Mouse (Mus musculus) frontal cortex, adult 2 months (tissue): ENCODE measurements around the gene Tmem248. TPM values are rescaled to one million over a fixed set of nuclear protein-coding genes. Genes with fewer than 3 reads are reported as not detected.

Experiments used
- DNase-seq, 2 experiments: peaks; one replicate each; pipeline ENCODE4 v3.0.0; 2022; ENCODE audit warnings: low spot score in 1 of 2; ENCODE audit errors: extremely low spot score in 1 of 2
- polyA plus RNA-seq: library from polyadenylated mRNA; depleted of rRNA; stranded (reverse); fragments of >200 nt; gene quantifications from 2 replicates; pipeline ENCODE4 v1.2.3, GENCODE M21; 2012

Tmem248 gene
- polyA plus RNA-seq, 1 experiment: 31.2 TPM

DNA sequence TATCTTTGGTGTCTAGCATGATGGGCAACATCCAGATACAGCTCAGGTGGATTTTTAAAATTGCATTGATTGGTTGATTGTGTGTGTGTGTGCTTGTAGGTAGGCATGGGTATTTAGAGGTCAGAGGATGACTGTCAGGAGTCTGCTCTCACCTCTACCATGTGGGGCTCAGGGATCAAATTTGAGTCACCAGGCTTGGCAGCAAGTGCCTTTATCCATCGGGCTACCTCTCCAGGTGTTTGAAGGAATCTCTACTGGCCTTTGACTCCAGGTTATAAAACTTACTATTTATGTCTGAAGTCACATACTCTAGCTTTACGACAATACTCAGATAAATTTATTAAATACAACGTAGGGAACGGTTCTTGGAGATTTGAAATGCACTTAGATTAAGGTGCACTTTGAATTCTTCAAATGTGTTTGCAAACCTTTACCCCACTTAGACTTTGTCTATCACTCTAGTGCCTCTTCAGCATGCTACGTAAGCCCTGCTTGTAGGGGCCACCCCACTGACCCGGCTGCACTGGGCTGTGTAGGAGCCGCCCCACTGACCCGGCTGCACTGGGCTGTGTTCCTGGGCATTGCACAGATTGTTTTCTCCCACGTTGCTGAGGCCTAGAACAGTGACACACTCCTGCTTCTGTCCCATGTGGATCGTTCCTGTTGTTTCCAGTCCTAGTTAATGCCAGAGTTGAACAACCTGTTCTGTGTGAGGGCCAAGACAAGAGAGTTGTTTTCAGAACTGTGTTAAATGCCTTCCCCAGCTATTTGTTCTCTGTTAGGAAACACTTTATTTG lies 16.4 kb upstream of the Tmem248 start:
- DNase-seq: no peak

DNA sequence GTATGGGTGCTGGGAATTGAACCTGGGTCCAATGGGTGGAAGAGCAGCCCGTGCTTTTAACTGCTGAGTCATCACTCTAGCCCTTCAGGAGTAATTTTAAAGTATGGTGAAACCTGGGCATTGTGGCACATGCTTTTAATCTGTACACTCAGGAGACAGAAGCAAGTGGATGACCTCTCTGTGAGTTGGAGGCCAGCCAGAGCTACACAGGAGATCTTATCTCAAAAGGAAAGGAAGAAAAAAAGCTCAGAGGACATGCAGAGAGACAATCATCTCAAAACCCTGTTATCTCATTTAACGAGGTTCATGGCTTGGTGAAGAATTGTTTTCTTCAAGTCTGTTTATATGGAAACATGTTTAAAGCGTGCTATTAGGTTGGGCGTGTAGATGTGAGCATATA lies 12.9 kb upstream of the Tmem248 start:
- no peak for DNase-seq

DNA sequence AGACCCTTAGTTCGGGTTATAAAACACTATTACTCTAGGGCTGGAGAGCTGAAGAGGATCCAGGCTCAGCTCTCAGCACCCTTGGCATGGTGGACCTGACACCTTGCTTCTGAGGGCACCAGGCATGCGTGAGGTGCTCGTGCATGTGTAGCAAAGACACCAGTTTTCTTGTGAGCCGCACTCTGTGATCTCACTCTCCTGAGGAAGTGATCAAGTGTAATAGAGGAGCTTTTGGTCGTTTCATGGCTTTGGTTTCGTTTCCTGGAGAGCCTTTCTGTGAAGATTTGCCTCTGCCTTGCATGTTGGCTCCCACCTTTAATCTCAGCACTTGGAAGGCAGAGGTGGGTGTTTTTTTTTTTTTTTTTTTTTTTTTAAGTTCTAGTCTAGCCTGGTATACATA lies 12.3 kb upstream of the Tmem248 start:
- DNase-seq: no peak

DNA sequence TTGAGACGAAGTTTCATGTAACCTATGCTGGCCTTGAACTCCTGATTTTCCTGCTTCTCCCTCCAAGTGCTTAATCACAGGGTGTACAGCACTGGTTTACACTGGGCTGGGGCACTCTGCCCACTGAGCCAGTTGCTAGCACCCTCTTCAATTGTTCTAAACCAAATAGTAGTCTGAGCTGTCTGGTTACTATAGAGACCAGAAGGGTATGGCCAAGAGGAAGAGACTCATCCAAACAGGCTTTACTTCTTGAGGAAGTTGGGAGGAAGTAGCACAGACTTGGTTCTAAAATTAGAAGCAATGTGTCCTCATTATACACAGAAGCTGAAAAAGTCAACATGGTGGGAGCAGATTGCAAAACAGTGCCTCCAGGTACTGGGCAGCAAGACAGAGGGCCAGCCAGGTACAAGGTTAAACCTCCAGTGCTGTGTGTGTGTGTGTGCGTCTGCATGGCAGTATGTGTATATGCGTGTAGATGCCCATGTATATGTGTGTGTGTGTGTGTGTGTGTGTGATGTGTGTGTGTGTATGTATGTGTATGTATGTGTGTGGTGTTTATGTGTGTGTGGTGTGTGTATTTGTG lies 11.3 kb upstream of the Tmem248 start:
- no peak for DNase-seq

DNA sequence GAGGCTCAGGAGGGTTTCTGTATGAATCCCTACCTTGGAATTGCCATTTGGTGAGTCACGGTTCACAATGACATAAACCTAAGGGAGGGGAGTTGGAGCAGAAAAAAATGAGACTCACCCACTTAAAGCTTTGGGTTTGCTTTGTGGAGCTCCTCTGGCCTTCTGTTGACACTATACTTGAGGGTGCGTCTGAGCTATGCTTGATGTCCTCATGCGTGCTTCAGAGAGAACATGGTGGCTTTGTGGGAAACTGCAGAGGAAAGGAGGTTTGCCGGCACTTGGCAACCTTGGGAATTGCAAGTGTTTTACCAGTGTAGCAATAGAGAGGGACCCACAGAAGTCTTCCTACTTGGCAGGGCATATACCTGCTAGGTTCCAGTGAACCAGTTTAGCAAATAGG lies 9.6 kb upstream of the Tmem248 start:
- no peak for DNase-seq

DNA sequence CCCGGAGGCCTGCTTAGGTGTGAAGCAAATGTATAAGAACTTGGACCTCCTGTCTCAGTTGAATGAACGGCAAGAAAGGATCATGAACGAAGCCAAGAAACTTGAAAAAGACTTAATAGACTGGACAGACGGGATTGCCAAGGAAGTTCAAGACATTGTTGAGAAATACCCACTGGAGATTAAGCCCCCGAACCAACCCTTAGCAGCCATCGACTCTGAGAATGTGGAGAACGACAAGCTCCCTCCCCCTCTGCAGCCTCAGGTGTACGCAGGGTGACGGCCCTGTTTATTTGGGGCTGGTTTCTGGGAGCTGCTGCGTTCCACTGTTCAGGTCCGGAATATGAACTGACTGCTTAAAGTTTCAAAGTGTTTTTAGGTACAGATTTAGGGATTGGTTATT lies 3.9 kb upstream of the Tmem248 start:
- no peak for DNase-seq

DNA sequence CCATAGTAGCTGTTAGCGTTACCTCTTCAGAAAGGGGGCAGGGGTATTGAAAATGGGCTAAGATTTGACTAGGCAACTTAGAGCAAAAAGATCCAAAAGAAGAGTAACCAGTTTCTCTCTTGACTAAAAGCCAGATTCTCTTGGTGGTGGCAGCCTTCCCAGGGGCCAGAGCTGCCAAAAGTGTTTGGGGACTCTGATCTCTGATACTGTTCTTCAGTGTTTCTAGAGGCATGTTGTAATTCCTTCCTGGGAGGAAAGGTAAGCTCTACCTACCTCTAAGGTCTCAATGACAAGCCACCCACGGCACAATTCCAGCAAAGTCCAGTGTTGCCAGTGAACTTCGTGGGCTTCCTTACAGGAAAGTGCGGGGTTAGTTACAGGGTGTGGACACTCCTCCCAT lies 525 bp downstream of the Tmem248 start:
- no peak for DNase-seq

DNA sequence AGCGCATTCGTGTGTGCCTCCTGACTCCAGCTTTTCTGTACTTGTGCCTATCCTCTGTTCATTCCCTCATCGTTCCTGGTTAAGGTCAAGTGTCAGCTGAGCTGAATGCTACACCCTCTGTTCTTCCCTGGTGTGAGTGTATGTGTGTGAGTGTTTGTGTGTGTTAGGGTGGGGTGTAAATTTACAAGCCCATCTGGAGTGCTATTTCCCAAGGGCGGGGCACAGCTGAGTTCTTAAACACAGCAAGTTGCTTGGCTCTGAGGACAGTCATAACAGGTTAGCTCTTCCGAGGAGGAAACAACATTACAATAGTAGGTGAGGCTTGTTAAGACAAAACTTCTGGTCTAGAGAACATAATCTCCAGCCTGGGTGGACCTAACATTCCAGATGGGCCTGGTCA lies 1.5 kb downstream of the Tmem248 start:
- no peak for DNase-seq

DNA sequence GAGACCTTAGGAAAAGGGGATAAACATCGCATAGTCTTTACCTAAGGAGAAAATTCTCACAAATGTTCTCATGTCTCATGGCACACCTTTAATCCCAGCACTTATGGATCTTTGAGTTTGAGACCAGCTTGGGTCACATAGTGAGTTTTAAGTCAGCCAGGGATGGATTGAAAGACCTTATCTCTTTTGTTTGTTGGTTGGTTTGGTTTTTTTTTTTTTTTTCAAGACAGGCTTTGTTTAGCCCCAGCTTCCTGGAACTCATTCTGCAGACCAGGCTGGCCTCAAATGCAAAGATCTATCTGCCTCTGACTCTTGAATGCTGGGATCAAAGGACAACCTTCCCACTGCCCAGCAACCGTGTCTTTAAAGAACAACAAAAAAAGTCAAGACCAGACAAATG lies 4.4 kb downstream of the Tmem248 start:
- DNase-seq: no peak

DNA sequence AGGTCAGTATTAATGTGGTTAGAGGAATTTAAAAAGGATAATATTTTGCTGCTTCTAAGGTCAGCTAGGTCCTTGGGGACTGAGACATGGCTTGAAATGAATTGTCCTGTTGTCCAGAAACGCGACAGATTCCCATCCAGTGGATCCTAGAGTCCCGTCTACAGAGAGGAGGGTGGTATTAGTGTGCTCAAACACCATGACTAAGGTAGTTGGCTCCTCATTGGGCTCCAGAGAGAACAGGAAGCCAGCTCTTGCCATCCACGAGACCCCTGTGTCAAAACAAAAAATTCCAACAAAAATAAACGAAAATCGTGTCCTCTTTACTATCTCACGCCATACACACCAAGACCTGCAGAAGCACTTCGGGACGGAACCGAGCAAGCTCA lies 4.9 kb downstream of the Tmem248 start:
- DNase-seq: no peak

DNA sequence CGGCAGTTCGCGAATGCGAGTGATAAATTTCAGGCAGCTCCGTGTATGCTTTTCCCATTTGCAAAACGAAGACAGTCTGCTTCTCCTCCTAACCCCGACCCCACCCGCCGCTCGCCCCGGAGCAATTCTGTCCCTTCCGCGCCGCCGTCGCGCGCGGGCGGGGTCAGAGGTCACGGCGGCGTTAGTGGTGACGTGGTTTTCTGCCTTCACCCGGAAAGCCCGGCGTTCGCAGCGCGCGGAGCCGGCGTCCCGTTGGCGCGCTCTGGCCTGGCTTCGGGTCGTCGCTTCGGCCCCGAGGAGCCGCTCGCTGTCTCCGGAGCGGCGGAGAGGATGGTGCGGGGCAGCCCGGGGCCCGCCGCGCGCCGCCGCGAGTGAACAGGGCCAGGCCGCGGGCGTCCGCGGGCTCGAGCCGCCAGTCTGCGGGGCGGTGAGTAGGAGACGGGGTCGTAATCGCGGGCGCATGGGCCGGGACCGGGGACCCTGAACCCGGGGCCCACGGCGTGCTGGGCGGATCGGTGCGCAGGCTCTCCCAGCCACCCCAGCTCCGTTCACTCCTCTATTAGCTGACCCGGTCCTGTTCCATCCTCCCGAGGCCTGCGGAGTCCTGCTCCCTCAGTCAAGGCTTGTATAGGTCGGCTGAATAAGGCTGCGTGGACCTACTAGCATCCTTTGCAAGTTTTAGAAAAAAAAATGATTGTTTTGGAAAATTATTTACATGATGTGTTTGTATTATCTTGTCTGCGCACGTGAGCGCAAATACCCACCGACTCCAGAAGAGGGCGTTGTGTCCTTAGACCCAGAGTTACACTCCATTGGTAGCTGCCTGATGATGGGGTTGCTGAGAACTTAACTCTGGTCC lies 5.5 kb downstream of the Tmem248 start:
- DNase-seq: peak; percentile 77 to 95

DNA sequence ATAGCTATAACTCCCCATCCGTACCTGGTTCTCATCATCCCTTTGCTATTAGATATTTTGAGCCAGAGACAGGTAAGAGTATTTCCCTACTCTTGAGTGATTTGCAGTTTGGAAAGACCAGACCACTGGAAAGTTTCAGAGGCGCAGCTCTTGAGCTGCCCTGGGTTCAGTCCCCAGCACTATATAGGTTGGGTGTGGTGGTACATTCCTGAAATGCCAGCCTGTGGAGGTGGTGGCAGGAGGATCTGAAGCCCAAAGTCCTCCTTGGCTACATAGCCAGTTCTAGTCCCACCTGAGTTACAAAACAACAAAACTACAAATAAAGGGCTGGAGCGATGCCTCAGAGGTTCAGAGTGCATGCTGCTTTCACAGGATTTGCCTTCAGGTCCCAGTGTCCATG lies 9.9 kb downstream of the Tmem248 start:
- no peak for DNase-seq

DNA sequence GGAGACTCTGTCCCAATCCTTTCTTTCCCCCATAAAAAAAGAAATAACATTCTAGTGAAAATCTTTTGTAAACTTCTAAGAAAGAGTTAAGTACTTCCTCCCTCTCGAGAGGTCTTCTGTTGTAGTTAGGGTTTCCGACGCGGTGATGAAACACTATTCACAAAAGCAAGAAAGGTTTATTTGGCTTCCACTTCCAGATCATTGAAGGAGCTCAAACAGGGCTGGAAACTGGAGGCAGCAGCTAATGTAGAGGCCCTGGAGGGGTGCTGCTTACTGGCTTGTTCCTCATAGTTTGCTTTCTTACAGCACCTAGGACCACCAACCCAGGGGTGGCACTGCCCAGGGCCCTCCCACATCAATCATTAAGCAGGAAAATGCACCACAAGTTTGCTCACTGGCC lies 11.2 kb downstream of the Tmem248 start:
- no peak for DNase-seq

DNA sequence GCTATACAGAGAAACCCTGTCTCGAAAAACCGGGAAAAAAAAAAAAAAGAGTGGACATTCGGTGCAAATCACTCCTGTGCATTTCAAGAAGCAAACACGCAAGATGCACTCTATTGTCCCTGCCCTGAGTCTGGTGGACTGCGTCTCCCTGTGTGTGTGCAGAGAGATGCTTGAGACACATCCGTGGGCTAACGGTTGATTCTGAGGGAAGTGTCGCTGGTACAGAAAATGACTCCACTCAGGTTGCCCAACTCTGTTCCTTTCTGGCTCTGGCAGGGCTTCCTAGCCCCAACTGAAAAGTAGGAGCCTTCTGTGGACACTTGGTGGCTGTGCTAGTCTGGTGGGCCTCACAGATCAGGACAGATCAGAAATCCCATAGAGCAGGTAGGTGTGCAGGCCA lies 19.4 kb downstream of the Tmem248 start:
- DNase-seq: no peak

DNA sequence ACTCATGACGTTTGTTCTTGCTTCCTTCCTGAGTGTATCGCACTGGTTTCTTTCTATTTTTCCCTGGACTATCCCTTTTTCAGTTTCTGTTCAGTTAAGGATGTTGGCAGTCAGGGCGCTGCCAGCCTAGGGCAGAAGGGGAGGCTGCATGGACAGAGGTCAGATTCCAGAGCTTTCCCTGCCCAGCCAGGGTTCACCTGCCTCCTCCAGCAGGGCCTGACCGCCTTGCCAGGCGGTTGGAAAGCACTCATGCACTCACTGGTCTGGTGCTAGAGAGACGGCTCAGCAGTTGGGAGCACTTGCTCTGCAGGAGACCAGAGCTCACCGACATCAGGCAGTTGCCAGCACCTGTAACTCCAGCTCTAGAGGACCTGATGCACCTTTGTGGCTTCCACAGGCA lies 22.4 kb downstream of the Tmem248 start:
- no peak for DNase-seq

DNA sequence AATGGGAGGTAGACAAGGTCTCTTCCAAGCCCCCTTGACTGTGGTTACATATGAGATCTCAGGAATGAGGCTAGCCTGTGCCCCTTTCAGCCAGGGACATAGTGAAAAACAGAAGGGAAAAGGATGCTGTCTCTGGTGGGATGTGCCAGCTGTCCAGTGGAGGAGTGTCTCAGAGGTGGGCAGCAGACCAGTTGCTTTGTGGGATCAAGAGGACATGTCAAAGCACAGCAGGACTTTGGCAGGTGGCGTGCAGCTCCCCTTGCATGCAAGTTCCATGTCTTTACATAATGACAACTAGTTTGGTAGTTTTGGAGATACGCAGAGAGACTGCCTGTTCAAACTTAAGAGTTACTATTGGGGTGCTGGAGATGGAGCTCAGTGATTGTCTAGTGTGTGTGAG lies 23.0 kb downstream of the Tmem248 start:
- DNase-seq: no peak

DNA sequence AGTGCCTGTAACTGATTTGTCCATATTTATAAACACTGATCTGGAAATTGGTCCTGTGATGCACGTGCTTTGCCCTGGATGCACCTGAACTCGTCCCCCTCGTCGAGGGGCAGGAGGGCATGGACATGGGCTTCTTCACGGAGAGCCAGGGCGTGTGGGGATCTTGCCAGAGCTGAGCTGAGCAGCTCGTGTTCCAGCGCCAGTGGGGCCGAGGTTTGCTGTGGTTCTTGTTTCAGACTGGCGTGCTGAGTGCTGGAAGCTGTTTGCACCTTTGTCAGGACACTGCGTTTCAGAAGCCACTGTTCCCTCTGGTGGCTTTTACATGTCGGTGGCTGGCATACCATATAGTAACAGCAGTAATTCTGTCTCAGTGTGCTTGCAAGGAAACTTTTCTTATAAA lies 24.5 kb downstream of the Tmem248 start:
- no peak for DNase-seq

DNA sequence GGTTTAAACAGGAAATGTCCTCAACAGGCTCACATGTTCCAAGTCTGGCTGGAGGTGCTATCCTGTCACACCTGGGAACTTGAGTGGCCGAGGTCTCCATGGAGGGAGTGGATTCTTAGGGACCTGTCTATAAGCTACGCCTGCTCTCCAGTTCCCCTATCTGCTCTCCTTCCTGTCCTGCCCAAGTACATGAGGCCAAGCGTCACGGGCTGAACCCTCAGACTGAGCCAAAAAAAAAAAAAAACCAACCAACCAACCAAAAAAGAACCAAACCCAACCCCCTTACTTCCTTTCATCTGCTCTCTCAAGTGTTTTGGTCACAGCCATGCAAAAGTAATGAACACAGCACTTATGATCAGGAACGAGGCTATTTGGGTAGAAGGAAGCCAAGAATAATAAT lies 30.9 kb downstream of the Tmem248 start:
- no peak for DNase-seq

DNA sequence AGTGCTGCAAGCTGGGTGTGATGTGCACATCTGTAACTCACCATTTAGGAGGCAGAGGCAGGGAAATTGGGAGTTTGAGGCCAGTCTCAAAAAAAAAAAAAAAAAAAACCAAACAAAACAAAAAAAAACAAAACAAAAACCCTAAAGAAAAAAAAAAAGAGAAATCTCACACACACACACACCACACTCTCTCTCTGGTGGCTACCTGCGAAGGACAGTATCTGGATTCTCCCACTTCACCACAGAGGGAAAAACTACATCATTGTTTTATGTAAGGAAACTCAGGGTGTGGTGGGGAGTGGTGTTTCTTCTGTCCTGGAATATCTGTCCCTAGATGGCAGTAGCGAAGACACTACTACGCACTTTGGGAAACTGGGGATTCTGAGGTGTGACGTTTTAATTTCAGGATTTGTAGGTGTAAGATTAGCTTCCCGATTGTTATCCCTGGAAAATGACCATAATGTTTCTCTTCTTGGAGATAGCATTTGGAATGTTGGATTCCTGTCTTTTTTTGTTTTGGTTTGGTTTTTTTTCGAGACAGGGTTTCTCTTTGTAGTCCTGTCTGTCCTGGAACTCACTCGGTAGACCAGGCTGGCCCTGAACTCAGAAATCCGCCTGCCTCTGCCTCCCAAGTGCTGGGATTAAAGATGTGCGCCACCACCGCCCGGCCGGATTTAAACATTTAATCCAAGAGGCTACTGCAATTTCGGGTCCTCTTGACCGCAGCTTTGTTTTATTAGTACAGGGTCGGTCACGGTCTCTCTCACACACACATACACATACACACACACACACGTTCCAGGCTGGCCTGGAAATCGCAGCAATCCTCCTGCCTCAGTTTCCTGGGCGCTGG lies 37.5 kb downstream of the Tmem248 start:
- peak; percentile 38 to 55 for DNase-seq

DNA sequence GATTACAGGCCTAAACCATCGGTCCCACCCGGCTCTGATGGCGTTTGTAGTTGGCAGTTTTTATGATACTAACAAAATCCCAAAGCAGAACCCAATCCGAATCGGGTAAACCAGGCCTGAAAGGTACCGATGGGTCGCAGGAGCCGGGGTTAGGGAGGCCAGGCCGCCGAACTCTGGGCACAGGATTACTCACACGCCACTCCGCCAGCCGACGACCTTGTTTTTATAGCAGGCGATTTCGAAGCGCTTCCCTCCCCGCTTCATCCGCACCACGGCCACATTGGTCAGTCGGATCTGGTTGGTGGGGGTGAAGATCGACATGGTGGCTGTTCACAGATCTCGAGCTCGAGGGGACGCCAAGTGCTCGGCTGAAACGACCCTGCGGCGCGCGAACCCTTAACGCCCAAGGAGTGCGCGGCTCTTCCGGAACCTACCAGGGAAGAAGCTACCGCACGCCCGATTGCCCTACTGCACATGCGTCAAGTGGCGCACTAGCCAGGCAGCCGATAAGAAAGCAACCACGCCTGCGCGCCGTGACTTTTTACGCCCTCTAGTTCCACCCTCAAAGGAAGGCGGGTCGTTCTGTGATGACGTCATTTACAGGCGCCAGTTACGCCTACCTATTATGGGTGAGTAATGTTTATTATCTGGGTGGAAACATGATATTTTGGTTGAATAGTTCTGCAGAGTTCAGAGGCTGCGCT lies 38.3 kb downstream of the Tmem248 start, which contains the start of the genes Sbds and Tyw1:
Gene Sbds (minus strand): TSS at position 514 of the 704 bp plus-strand sequence.
Gene Tyw1 (plus strand): TSS at position 603 of the 704 bp plus-strand sequence.
- peak; percentile 98 to 99 for DNase-seq
